Mouse (Mus musculus) heart, postnatal 0 days (tissue): ENCODE measurements around the gene Pdxdc1.

Source experiments
- CTCF ChIP-seq: IDR thresholded peaks from 2 replicates; pipeline ENCODE4 v1.5.1; 2016; ENCODE audit warnings: antibody characterized with exemption, control low read depth, low read depth
- EP300 ChIP-seq: IDR thresholded peaks from 2 replicates; pipeline ENCODE4 v1.6.1; 2016; ENCODE audit warnings: antibody characterized with exemption, low read depth

DNA sequence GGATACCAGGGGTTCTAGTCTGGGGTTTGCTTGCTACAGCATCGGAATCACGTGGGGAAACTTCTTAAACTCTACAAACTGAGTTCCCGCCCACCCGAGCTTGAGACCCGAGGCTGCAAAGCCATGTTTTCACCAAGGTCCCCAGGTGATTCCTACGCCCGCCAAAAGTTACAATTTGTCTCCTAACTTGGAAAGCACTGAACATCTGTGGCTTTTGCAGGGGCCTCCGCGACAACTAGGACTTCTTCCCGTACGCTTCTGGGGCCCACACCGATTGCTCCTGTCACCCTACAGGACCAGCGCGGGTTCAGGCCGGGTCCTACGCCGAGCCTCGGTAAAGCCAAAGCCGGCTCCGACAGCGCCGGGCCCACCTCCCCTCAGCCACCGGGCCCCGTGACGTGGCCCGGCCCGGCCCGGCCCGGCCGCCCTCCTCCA is 517 bp downstream of the Pdxdc1 start:
- TF ChIP-seq CTCF (no peak), EP300 (no peak)
